Mouse (Mus musculus) neural tube, embryonic 13.5 days (tissue): Measurements from ENCODE around the gene Afm. TPM values are rescaled to one million over a fixed set of nuclear protein-coding genes. Genes with fewer than 3 reads are reported as not detected.

Experiments
- ATAC-seq: fragments of 200-750 bp; cut with Nextera tagmentation; 2 replicates; pipeline ENCODE4 v1.8.0; 2017; ENCODE audit warnings: low read depth, mild to moderate bottlenecking, moderate TSS enrichment, moderate library complexity
- H3K27ac ChIP-seq: fragments of 300-500 bp; sonication (generic); replicated peaks from 2 replicates; pipeline ENCODE4 v1.5.1; 2015; ENCODE audit warnings: moderate library complexity, mild to moderate bottlenecking, inconsistent platforms
- H3K27me3 ChIP-seq: fragments of 300-500 bp; sonication (generic); 2 replicates; pipeline ENCODE4 v1.6.1; 2015; ENCODE audit warnings: mild to moderate bottlenecking, inconsistent platforms
- H3K36me3 ChIP-seq: fragments of 300-500 bp; sonication (generic); 2 replicates; pipeline ENCODE4 v1.6.1; 2015; ENCODE audit warnings: mild to moderate bottlenecking, inconsistent platforms
- H3K4me1 ChIP-seq: fragments of 300-500 bp; sonication (generic); replicated peaks from 2 replicates; pipeline ENCODE4 v1.6.1; 2015; ENCODE audit warnings: inconsistent platforms
- H3K4me2 ChIP-seq: fragments of 300-500 bp; sonication (generic); 2 replicates; pipeline ENCODE4 v1.6.1; 2015; ENCODE audit warnings: inconsistent platforms, mild to moderate bottlenecking, moderate library complexity
- H3K4me3 ChIP-seq: fragments of 300-500 bp; sonication (generic); 2 replicates; pipeline ENCODE4 v1.5.1; 2015; ENCODE audit warnings: mild to moderate bottlenecking, inconsistent platforms
- H3K9ac ChIP-seq: fragments of 300-500 bp; sonication (generic); 2 replicates; pipeline ENCODE4 v1.6.1; 2015; ENCODE audit warnings: moderate library complexity, mild to moderate bottlenecking, inconsistent platforms
- H3K9me3 ChIP-seq: fragments of 300-500 bp; sonication (generic); 2 replicates; pipeline ENCODE4 v1.6.1; 2016; ENCODE audit warnings: inconsistent platforms
- WGBS: fragments of 180-500 bp; shearing (Covaris S2); methylation state at CpG from one replicate; pipeline ENCODE4 v1.1.7; 2015; 5-methylcytosine and 5-hydroxymethylcytosine counted together
- polyA plus RNA-seq: library from polyadenylated mRNA; unstranded; fragments of >200 nt; fragmentation: Nextera tagmentation; extraction: Ambion mirVana; gene quantifications from 2 replicates; pipeline ENCODE4 v1.2.1, GENCODE M21; 2015

Gene Afm
- polyA plus RNA-seq, 1 experiment from 2014 or later, result not detected

DNA sequence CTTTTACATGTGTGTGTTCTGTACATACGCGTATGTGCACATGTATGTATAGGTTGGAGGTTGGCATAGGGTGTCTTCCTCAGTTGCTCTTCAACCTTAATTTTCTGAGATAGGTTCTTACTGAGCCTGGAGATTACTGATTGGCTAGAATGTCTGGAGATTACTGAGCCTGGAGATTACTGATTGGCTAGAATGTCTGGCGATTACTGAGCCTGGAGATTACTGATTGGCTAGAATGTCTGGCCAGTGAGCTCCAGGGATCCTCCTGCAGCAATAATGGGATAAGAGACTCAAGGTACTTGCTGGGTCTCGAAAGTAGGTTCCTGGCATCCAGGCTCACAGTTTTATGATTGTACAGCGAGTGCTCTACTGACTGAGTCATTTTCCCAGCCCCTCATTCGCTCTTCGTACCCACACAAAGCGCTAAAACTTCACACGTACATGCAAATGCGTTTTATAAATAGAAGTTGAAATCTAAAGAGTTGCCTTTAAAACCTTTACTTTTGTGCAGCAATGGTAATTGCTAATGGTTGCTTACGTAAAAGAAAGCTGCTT is 43.1 kb downstream of the Afm start:
- no peak overlapping the region for H3K4me3 ChIP-seq
- ATAC-seq, result no peak
- H3K36me3 ChIP-seq, result no peaks in the 10 kb centered on the region
- no peak overlapping the region for H3K27ac ChIP-seq
- H3K27me3 ChIP-seq, result no peaks in the 10 kb centered on the region
- no peaks in the 10 kb centered on the region for H3K9me3 ChIP-seq
- WGBS, result 93% methylated on average over 11 of the region's 11 CpGs
- no peak overlapping the region for H3K4me2 ChIP-seq
- H3K4me1 ChIP-seq, result no peaks in the 10 kb centered on the region
- no peak overlapping the region for H3K9ac ChIP-seq

DNA sequence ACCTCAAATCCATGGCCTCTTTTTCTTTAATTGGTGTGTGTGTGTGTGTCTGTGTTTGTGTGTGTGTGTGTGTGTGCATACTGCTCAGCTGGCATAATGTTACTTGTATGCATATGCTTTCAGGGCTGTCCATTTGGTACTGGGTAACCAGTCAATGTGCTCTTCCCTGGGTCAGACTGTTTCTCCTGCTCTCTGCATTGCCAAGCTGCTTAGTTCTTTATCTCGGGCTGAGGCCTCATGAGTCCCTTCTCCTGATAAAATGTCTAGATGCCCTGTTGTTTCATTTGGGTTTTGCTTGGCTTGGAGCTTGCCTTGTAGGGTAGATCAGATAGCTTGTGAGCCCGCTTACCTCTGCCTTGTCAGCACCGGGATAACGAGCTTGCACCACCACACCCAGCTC is 44.1 kb downstream of the Afm start:
- Histone ChIP-seq H3K9me3 (no peaks in the 10 kb centered on the region), H3K4me3 (no peak overlapping the region), H3K4me2 (no peak overlapping the region), H3K27me3 (no peaks in the 10 kb centered on the region), H3K36me3 (no peaks in the 10 kb centered on the region), H3K27ac (no peak overlapping the region), H3K4me1 (no peaks in the 10 kb centered on the region), H3K9ac (no peak overlapping the region)
- 92% methylated on average over 4 of the region's 4 CpGs for WGBS
- ATAC-seq, result no peak

DNA sequence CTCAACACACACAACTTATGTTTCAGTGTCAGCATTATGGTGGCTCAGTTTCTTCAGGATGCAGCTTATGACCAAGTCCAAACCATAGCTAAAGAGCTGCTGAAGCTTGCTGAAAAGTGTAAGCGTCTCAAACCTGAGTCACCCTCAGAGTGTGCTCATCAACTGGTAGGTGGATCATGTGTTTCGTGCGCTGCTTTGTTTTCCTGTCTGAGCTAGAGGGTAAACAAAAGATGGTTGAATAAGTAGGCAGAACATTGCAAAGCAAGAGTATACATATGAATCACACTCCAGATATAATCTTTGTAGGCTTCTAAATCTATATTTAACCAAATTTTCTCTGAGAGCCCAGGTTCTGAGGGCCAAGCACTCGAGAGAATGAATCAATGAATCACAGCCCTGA is 45.4 kb downstream of the Afm start:
- Histone ChIP-seq H3K4me3 (no peak overlapping the region), H3K36me3 (no peaks in the 10 kb centered on the region), H3K27ac (no peak overlapping the region), H3K4me2 (no peak overlapping the region), H3K9me3 (no peaks in the 10 kb centered on the region), H3K27me3 (no peaks in the 10 kb centered on the region), H3K9ac (no peak overlapping the region), H3K4me1 (no peaks in the 10 kb centered on the region)
- no peak for ATAC-seq
- WGBS, result 89% methylated on average over 4 of the region's 4 CpGs

DNA sequence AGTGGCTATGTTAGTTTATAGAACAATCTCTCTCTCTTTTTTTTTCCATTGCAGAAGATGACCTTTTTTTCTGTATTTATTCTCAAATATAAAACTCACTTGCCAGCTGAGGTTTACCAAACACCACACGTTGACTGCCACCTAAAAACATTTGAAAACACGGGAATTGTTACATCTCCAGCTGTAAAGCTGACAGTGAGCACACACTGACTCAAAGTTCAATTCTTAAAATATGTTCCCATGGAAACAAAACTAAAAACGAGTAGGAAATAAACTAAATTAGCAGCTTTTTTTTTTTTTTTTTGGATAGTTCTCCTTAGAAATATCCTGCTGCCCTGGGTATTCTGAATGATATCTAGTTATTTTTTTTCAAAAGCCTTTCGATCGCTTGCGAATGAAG is 46.5 kb downstream of the Afm start:
- Histone ChIP-seq H3K9me3 (no peaks in the 10 kb centered on the region), H3K4me2 (no peak overlapping the region), H3K9ac (no peak overlapping the region), H3K4me3 (no peak overlapping the region), H3K27me3 (no peaks in the 10 kb centered on the region), H3K4me1 (no peaks in the 10 kb centered on the region), H3K36me3 (no peaks in the 10 kb centered on the region), H3K27ac (no peak overlapping the region)
- 82% methylated on average over 6 of the region's 6 CpGs for WGBS
- ATAC-seq, result no peak

DNA sequence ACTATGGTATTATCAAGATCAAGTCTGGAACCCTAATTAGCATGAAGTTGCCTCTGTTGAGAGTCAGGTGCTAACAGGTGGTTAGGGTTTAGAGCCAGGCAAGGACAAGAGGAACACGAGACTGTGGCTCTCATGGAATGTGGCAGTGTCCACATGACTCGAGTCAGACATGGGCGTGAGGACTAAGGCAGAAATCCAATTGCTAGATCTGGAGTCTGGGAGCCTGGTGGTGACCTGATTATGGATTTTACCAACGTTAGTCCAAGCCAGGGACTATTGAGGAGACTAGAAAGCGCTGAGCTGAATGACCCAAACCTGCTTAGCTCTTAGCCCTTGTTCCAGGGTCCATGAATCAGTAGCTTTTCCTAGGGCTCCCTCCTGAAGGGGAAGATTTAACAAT is 49.1 kb downstream of the Afm start:
- no peaks in the 10 kb centered on the region; the same call in 1 of the 2 replicates for H3K4me1 ChIP-seq
- no peak overlapping the region for H3K4me2 ChIP-seq
- WGBS, result 80% methylated on average over 5 of the region's 5 CpGs
- no peaks in the 10 kb centered on the region for H3K27me3 ChIP-seq
- H3K27ac ChIP-seq, result no peak overlapping the region
- H3K9ac ChIP-seq, result no peak overlapping the region
- H3K4me3 ChIP-seq, result no peak overlapping the region
- H3K9me3 ChIP-seq, result no peaks in the 10 kb centered on the region
- ATAC-seq, result no peak
- no peaks in the 10 kb centered on the region for H3K36me3 ChIP-seq

DNA sequence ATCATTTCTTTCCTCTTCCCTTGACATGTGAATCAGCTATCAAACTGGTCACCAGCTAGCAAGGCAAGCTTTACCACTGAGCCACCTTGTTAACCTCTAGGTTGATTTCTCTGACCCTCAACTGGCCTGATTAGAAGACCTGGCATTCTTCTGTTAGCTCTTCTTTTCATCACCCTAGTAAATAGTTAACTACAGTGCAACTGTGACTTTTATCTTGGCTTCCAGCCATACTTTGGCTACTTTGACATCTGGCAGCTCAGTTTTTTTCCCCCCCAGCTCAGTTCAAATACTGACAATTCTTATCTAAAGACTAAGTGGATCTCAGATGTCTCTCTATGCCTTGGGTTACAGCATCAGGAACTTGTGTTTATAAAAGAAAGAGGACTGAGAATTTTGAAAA is 49.6 kb downstream of the Afm start:
- no peak overlapping the region for H3K27ac ChIP-seq

DNA sequence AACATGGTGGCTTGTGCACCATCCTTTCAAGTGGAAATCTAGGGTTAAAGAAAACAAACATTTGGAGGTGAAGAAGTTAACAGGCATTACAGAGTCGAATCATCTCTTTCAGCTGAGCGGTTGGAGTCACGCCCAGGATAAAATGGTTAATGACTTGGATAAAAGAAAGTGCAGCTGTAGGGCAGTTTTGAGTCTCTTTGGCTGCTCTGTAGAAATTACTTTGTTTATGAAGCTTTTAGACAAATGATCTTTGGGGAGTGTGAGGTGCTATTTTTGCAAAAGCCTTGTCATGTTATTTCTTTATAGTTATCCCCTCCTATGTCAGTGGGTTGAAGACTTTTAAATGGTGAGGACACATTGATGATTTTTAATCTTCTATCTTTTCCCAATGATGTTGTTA is 52.5 kb downstream of the Afm start:
- Histone ChIP-seq H3K9me3 (no peaks in the 10 kb centered on the region), H3K9ac (no peak overlapping the region), H3K4me1 (no peaks in the 10 kb centered on the region; the same call in 1 of the 2 replicates), H3K27me3 (no peaks in the 10 kb centered on the region), H3K4me2 (no peak overlapping the region), H3K4me3 (no peak overlapping the region), H3K27ac (no peak overlapping the region), H3K36me3 (no peaks in the 10 kb centered on the region)
- 22% methylated on average over 3 of the region's 3 CpGs for WGBS
- no peak for ATAC-seq

More for the DNA sequence above, 49.6 kb downstream of the Afm start:
- Histone ChIP-seq H3K9me3 (no peaks in the 10 kb centered on the region), H3K4me2 (no peak overlapping the region), H3K9ac (no peak overlapping the region), H3K27me3 (no peaks in the 10 kb centered on the region), H3K36me3 (no peaks in the 10 kb centered on the region), H3K4me1 (no peaks in the 10 kb centered on the region; the same call in 1 of the 2 replicates), H3K4me3 (no peak overlapping the region)
- ATAC-seq, result no peak

DNA sequence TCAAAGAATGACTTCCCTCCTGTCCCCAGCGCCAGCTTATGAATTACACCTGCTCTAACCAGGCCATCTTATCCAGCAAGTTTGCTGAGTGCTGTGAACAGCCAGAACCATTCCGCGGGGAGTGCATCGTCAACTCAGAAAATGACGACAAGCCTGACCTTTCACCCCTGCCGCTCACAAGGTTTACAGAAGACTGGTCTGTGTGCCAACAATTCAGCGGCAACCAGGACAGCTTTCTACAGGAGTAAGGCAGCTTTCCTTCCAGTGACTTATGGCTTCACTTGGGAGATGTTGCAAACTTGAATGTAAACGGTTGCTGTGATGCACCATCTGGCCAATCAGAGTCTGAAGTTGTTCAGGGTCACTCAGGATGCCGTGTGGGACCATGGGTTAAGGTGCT is 59.0 kb downstream of the Afm start:
- H3K27ac ChIP-seq, result no peak overlapping the region
- H3K4me1 ChIP-seq, result no peaks in the 10 kb centered on the region
- H3K27me3 ChIP-seq, result no peaks in the 10 kb centered on the region
- no peak for ATAC-seq
- H3K4me2 ChIP-seq, result no peak overlapping the region
- no peaks in the 10 kb centered on the region for H3K36me3 ChIP-seq
- 88% methylated on average over 9 of the region's 9 CpGs for WGBS
- H3K4me3 ChIP-seq, result no peak overlapping the region
- H3K9ac ChIP-seq, result no peak overlapping the region
- no peaks in the 10 kb centered on the region for H3K9me3 ChIP-seq

DNA sequence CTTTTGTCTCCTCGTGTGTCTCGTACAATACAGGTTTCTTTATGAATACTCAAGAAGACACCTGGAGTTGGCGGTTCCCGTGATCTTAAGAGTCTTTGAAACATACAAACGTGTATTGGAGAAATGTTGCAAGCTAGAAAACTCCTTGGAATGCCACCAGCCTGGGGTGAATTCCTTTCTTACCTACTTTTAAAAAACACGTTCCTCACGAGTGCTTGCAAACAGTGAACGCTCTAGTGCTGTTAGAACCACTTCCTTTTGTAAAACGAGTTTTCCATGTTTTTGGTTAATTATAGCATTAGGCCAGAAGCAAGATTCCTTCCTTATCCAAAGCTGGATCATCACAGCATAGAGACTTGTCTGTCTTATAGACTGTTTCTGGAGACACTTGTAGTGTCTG is 60.8 kb downstream of the Afm start:
- no peak for ATAC-seq
- H3K27ac ChIP-seq, result no peak overlapping the region
- no peaks in the 10 kb centered on the region for H3K27me3 ChIP-seq
- WGBS, result 90% methylated on average over 9 of the region's 9 CpGs
- no peak overlapping the region for H3K4me3 ChIP-seq
- no peaks in the 10 kb centered on the region for H3K9me3 ChIP-seq
- no peaks in the 10 kb centered on the region for H3K4me1 ChIP-seq
- no peak overlapping the region for H3K4me2 ChIP-seq
- H3K36me3 ChIP-seq, result no peaks in the 10 kb centered on the region
- H3K9ac ChIP-seq, result no peak overlapping the region

DNA sequence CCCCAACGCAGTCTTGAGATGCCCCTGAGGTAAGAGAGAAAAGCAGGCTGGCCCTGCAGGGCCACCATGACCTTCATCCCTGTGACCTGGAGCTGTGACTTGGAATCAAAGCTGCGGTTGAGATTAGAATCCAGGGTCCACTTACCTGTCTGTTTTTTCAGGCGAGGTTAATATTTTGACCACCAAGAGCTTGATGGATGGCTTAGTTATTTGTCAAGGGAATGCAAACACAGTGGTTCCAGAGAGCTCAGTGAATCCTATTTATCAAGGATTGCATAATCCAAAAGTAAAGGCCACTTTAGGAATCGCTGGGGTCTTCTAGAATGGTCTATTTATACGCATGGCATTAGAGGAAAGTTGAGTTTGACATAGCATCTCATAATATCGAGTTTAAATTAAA is 63.4 kb downstream of the Afm start:
- Histone ChIP-seq H3K9me3 (no peaks in the 10 kb centered on the region), H3K9ac (no peak overlapping the region), H3K4me1 (no peaks in the 10 kb centered on the region), H3K36me3 (no peaks in the 10 kb centered on the region), H3K4me2 (no peak overlapping the region), H3K27ac (no peak overlapping the region), H3K4me3 (no peak overlapping the region), H3K27me3 (no peaks in the 10 kb centered on the region)
- ATAC-seq, result no peak
- WGBS, result 90% methylated on average over 6 of the region's 6 CpGs

DNA sequence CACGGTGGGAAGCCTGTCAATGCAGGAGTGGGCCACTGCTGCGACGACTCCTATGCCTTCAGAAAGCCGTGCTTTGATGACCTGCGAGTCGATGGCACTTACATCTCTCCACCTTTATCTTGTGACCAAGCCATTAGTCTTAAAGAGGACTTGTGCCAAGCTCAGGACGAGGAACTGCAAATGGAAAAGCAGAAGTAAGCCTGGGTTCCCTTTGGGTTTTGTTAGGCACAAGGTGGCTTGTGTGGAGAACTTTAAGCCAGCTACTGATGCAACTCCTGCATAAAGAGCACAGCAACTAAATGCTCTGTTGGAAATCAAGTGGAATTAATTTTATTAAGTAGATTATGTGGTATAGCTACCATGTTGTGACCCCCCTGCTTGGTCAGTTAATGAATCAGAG is 66.1 kb downstream of the Afm start:
- Histone ChIP-seq H3K4me1 (no peaks in the 10 kb centered on the region), H3K9ac (no peak overlapping the region), H3K27ac (no peak overlapping the region), H3K9me3 (no peaks in the 10 kb centered on the region), H3K4me2 (no peak overlapping the region), H3K4me3 (no peak overlapping the region), H3K36me3 (no peaks in the 10 kb centered on the region), H3K27me3 (no peaks in the 10 kb centered on the region)
- 86% methylated on average over 7 of the region's 7 CpGs for WGBS
- ATAC-seq, result no peak

DNA sequence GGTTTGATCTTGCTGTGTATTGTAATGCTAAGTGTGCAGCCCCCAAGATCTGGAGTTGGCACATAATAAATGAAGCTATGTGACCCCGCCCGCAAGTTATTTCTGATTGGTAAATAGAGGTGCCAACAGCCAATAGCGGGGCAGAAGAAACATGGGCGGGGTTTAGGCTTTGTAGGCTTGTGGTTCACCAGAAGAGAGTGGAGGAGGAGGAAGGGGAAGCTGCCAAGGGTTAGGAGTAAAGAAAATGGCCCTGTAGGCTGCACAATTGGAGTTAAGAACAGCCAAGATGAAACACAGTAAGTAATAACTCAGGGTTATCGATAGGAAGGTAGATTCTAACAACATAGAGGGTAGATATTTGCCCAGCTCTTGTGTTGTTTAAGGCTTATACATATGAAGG is 67.8 kb downstream of the Afm start:
- no peaks in the 10 kb centered on the region for H3K27me3 ChIP-seq
- H3K4me2 ChIP-seq, result no peak overlapping the region
- no peak overlapping the region for H3K4me3 ChIP-seq
- H3K4me1 ChIP-seq, result no peaks in the 10 kb centered on the region
- no peaks in the 10 kb centered on the region for H3K9me3 ChIP-seq
- H3K9ac ChIP-seq, result no peak overlapping the region
- no peak overlapping the region for H3K27ac ChIP-seq
- ATAC-seq, result no peak
- WGBS, result 78% methylated on average over 5 of the region's 5 CpGs
- no peaks in the 10 kb centered on the region for H3K36me3 ChIP-seq

DNA sequence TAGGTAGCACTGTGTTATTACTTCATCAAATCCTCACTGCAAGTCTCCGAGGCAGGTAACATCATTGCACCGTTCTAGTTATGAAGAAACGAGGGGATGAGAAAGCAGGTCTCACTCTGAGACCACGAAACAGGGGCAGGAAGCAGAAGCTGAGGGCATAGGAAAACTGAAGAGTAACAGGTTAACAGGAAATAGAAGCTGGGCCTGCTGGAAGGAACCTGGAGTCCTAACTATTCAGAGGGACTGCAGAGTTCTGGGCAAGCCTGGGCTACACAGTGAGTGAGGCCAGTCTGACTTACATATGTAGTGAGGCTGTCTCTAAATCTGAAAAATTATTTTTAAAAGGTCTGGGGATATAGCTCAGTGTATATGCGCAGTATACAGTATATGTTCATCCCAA is 69.4 kb downstream of the Afm start:
- no peak for ATAC-seq
- H3K4me1 ChIP-seq, result no peaks in the 10 kb centered on the region
- 92% methylated on average over 5 of the region's 5 CpGs for WGBS

More for the DNA sequence above, 69.4 kb downstream of the Afm start:
- H3K9me3 ChIP-seq, result no peaks in the 10 kb centered on the region
- no peak overlapping the region for H3K27ac ChIP-seq
- H3K4me2 ChIP-seq, result no peak overlapping the region
- no peak overlapping the region for H3K9ac ChIP-seq
- H3K27me3 ChIP-seq, result no peaks in the 10 kb centered on the region
- H3K36me3 ChIP-seq, result no peaks in the 10 kb centered on the region
- H3K4me3 ChIP-seq, result no peak overlapping the region
